Mouse (Mus musculus) right cerebral cortex, adult 2 months (tissue): Measurements from ENCODE around the gene Slc35e3.
A peak's percentile ranks its signal among the peaks of the same experiment; 100 is the strongest.
"Not testable (repeated sequence)": the region's sequence is repeated elsewhere in the genome, so short reads cannot be mapped to it uniquely, and the experiment has no call there.

ENCODE experiments used
- DNase-seq, 2 experiments: peaks; one replicate each; pipeline ENCODE4 v3.0.0; 2021 to 2022; ENCODE audit warnings: low spot score in 2 of 2

Slc35e3 gene

GRCm38 (mm10) chr10:117749787-117750343 is 3.7 kb upstream of the Slc35e3 start:
- no peak for DNase-seq

DNA sequence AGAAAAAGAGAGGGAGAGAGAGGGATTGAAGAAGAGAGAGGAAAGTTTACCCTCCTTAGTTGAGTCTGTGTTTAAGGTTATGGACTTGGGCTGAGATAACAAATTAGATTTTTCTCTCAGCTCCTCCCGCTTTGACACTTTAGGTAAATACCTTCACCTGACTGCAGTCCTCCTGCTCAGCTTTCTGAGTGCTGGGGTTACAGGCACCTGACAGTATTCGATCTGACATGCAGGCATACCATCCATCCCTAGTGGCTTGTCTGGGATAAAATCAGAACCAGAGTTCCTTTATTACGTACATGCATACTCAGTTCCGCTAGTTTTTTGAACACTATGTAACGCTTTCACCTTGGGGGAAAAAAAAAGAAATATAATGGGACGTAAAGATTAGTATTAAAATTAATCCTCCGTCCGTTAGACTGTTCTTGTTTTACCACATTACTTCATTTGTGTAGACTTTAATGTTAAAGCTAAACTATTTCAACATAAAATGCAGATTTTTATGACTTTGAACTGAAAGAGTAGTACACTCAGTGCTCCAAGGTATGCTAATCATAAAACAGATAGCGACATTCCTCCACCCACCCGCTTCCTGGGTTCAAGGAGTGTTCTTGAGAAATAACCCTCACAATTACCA is 3.0 kb upstream of the Slc35e3 start:
- no peak for DNase-seq

GRCm38 (mm10) chr10:117748276-117749049 is 2.3 kb upstream of the Slc35e3 start:
- no peak for DNase-seq

GRCm38 (mm10) chr10:117747711-117748110 is 1.5 kb upstream of the Slc35e3 start:
- no peak for DNase-seq

DNA sequence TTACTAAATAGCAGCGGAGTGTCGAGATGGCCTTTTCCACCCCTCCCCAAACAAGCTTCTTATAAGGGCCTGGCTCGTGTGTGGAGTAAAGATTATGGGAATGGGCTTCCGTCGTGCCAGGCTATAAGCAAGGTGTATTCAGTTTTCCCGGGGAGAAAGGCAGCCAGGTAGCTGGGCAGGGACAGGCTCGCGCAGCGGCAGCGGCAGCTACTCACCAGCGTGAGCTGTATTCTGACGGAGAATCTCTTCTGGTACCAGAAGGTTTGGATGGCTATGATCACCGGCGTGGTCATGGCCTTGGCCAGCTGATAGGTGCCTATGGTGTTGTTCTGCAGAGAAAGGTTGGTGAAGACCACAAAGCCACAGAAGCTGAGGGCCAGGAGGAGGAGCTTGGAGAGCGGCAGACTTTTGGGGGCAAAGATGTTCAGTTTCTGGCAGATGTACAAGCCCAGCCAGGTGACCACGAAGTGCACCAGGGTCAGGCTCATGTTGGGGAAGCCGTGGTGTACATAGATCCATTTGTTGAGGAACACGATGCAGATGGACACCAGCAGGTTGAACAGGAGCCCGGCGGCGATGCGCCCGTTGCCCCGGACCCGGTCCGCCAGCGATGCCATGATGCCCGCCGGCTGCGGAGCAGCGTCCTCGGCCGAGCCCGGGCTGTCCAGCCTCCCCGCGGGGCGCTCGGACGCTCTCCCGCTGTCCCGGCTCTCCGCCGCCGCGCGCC is 432 bp downstream of the Slc35e3 start:
- peak in 1 of 2 experiments; percentile 38 for DNase-seq

DNA sequence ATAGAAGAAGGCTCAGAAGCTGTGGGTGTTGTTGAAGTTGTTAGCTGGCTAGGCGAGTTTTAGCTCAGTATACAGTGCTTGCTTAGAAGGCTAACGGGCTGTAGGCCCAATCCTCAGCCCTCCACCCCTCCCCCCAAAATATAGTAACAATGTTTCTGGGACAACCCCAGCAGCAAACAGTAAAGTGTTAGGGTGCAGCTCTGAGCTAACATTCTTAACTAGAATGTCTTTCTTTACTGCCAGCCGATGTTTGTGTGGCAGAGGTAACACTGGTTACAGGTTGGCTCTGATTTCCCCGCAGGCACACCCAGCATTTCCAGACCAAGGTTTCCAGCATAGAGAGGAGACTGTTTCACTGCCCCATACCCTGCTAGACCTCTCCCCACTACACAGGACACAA is 2.2 kb downstream of the Slc35e3 start:
- no peak for DNase-seq

- DNase-seq: no peak
Observed at GRCm38 (mm10) chr10:117743182-117743581, 3.0 kb downstream of the Slc35e3 start.

DNA sequence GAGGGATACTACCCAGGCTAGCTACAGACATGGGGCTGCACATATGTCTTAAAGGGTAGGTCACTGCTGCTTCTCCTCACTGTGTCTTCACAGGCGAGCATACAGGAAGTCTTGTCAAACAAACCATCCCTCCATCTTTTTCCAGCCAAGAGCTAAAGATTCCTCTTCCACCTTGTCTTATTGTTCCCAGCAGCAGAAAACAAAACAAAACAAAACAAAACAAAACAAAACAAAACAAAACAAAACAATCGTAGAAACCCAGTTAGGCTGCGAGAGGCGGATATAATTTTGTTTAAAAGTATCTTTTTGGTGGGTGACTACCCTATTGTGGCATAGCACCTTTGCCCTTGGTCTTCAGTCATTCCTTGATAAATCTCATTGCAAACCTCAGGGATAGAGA is 3.5 kb downstream of the Slc35e3 start:
- no peak for DNase-seq

GRCm38 (mm10) chr10:117741698-117742475 is 4.3 kb downstream of the Slc35e3 start:
- no peak for DNase-seq

GRCm38 (mm10) chr10:117740921-117741320 is 5.2 kb downstream of the Slc35e3 start:
- no peak for DNase-seq

DNA sequence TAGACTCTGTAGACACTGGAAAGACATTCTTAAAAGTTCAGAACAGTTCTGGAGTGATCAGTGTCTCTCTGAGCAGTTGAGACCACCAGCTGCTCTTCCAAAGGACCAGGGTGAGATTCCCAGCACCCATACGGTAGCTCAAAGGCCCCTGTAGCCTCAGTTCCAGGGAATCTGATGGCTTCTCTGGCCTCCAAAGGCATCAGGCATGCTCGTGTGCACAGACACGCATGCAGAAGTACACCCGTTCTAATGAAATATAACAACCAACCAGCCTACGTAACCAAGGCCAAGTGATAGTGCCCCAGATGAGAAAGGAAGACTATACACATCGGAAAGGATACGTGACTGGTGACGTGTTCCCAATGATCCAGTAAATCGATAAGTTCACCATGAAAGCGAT is 6.0 kb downstream of the Slc35e3 start:
- no peak for DNase-seq

DNA sequence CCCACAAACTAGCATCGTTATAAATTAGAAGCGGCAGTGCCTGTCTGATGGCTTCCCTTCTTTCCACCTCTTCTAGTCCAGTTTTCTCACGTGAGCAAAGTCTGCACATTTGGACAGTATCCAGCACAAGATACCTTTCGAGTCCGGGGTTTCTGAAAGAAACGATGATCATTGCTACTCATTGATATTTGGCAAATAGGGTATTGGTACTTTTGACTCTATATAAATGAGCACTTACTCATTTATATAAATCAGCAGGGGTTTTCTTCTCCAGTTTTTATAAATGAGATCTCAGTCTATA is 6.6 kb downstream of the Slc35e3 start:
- no peak for DNase-seq

GRCm38 (mm10) chr10:117738928-117739647 is 7.1 kb downstream of the Slc35e3 start:
- DNase-seq: no peak

DNA sequence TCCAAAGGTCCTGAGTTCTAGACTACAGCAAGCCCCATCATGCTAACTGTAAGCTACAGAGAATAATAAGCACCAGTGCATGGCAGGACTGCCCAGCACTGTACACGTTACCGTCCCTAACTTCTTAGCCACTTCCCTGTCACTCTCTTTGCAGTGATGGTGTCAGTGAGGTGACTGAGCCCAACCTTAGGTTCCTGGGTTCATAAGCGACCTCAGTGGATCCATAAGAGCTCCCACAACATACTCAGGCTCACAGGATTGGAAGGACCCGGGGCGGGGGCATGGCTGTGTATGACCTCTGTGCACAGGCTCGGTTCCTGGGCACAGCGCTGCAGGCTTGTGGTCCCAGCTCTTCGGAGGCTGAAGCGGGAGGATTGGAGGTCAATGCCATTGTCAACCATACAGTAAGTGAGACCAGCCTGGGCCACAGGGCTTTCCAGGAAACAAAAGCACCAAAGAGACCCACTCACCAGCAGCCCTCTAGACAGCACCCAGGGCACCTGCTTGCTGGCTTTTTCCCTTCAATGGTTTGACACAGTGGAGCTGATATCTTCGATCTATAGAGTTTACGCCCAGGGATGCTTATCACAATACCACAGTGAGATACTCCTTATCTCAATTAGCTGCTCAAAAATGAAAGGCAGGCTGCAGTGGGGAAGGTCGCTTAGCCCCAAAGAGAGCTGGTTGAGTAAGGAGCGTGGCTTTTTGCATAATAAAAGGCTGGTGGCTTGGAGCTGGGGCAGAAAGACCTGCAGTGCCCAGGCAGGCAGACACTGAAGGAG is 7.8 kb downstream of the Slc35e3 start:
- no peak for DNase-seq

DNA sequence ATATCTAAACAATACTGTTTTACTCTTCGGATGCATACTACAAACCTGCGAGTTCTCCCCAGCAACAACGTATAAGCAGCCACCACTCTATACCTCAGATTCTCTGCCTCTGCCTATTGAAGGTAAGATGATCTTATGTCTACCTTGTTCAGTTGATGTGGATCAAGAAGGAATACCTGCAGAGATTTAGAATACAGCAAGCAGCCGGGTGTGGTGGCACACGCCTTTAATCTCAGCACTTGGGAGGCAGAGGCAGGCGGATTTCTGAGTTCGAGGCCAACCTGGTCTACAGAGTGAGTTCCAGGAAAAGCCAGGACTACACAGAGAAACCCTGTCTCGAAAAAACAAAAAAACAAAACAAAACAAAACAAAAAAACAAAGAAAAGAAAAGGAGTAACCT is 8.7 kb downstream of the Slc35e3 start:
- not testable (repeated sequence) for DNase-seq

GRCm38 (mm10) chr10:117737075-117737474 is 9.1 kb downstream of the Slc35e3 start:
- no peak for DNase-seq

- DNase-seq: no peak
Observed at GRCm38 (mm10) chr10:117736573-117736972, 9.6 kb downstream of the Slc35e3 start.

DNA sequence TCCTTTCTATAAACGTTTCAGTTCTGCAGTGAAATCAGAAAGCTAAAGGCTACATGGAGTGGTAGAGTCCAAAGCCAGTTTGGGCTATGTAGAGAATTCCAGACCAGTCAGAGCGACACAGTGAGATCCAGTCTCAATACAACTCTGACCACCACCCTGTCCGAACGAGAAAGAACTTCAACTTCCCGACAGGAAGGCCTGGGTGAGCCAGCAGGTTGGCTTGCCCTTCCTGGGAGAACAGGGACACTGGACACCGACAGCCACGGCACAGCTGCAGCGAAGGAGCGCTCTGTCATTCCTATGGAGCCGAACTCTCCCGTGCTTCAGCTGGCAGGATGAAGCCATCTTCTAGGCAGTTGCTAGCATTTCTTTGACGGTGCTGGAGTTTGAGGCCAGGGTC is 10.8 kb downstream of the Slc35e3 start:
- DNase-seq: not testable (repeated sequence)

DNA sequence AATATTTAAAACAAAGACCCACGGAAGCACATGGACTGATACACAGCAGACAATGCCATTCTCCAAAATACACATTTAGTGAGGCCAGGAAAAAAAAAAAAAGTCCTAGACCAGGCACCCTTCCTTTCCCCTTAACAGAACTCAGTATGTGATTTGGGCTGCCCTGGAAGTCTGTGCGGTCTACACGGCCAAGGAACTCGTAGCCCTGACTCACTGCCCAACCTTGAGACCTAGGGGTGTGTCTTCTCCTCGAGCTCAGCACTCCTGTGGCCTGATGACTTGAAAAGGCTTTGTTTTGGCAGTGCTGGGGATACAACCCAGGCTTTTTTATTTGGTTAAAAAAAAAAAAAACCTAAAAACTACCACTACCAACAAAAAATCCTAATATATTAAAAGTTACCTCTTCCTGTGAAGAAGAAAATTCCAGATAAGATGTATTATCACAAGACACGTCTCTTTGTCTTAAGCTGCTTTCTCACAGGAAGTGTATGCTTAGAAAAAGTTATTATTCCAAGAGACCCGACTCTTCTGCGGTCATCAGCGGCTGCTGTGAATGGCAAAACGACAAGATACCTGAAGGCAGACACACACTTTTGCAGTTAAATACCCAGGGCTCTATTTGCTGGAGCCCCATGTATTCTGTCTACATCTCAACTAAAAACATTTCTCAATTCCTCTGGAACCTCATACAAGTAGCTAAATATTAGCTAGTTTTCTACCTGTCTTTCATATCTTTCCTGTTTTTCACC is 11.9 kb downstream of the Slc35e3 start:
- DNase-seq: not testable (repeated sequence)

- not testable (repeated sequence) for DNase-seq
Observed at GRCm38 (mm10) chr10:117733626-117734025, 12.5 kb downstream of the Slc35e3 start.
